Mouse (Mus musculus): ENCODE measurements around the gene Gp1ba.
A peak's percentile ranks its signal among the peaks of the same experiment; 100 is the strongest.

The Gp1ba gene

DNA sequence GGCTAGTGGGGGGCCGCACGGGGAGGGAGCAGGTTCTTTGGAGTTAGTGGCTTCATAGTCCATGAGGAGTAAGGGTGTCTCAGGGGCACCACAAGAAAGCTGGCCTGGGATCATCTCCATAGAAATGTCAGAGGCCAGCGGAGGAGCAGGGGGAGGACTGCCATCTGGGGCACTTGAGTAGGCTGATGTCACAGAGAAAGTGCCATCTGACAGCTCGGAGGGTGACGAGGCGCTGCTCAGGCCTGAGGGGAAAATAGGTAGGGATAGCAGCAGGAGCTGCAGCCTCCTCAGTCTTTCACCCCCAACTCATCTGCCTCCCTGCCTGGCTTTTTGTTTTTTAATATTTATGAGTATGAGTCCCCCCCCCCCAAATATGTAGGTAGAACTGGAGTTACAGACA, 35.1 kb downstream of the Gp1ba start:
- DNase-seq, result no peak

DNA sequence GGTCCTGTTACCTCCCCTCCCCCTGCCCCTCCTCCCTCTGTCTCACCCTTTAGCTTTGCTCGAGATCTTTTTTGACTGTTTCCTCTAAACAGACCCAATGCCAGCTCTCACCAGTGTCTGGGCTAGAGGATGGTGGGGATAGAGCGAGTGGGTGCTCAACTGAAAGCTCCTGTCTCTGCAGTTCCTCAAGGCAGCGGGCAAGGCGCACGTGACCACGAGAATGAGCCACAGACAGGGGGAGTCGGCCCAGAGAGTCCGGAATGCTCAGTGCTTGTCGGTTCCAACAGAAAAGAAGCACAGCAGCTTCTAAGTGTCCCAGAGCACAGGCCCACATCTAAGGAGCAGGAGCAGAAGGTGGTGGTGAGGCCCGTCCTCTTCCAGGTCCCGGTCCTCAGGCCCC, 35.6 kb downstream of the Gp1ba start:
- no peak for DNase-seq

GRCm38 (mm10) chr11:70678092-70678491, 39.2 kb downstream of the Gp1ba start:
- no peak for DNase-seq

DNA sequence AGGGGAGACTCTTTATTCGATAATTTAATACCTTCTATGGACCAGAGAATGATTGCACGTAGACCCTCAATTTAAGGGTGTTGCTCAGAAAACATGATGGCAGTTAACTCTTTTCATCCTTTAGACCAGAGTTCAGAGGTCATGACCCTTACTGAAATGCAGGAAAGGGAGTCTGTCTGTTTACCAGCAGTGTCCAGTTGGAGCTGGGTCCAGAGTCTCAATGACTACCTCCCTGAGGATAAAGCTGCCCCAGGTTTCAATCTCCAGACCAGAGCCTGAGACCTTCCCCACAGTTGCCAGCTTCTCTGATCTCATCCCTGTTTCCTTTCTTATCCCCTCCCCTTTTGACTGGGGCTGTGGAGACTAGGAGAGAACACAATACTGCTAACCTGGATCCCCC, 39.7 kb downstream of the Gp1ba start:
- DNase-seq, result no peak

- no peak for DNase-seq
Observed at GRCm38 (mm10) chr11:70679361-70679760, 40.4 kb downstream of the Gp1ba start.

DNA sequence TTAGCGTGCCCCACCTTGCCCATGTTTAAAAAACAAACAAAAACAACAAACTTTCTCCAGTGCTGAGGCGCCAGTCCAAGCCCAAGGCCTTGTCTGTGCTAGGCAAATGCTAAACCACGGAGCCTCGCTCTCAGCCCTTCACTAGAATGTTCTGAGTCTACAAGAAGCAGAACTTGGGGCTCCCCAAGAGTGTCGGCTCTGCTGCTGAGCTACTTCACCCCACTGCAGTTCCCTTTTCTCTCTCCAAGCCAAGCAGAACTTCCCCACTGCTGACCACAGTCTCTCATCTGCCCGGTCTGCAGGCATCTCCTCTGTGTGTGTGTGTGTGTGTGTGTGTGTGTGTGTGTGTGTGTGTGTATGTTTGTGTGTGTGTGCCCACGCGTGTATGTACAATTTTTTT, 41.0 kb downstream of the Gp1ba start:
- no peak for DNase-seq

GRCm38 (mm10) chr11:70681170-70681569, 42.2 kb downstream of the Gp1ba start:
- DNase-seq, result no peak

- peak; percentile 86 for DNase-seq
Observed at GRCm38 (mm10) chr11:70681897-70682581, 43.1 kb downstream of the Gp1ba start.

- DNase-seq, result no peak
Observed at GRCm38 (mm10) chr11:70683640-70684039, 44.7 kb downstream of the Gp1ba start.

DNA sequence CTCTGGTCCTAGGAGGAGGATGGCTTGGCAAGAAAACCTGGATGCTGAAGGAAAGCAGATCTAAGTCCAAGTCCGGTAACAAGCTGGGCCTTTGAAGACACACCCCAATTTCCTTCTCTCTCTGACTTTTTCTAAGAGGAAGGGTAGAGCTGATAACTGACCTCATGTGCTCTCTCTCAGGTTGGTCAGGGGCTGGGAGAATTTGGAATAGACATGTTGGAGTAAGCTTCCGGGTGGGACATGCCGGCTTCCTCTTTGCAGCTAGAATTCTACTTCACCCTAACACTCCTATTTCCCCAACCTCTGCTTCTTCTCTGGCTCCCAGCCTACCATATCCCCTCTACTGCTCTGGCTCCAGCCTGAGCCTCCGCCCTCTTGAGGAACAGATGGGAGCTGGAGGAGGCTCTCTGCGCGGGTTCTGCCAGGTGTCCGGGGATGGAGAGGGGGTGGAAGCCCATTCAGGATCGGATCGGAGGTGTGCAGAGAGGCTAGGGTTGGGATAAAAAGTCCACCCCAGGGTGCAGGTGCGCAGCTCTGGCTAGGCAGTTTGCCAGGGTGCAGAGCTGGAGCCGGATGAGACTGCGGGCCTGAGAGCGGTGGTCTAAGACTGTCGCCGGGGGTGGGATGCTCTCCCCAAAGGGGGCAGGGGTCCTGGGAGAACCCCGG, 48.1 kb downstream of the Gp1ba start:
- peak; percentile 64 for DNase-seq

GRCm38 (mm10) chr11:70687601-70688199, 48.8 kb downstream of the Gp1ba start, which contains the start of gene Camta2:
Camta2 (minus strand) TSS chr11:70688105.
- DNase-seq, result peak; percentile 94

- DNase-seq, result no peak
Observed at GRCm38 (mm10) chr11:70688372-70688771, 49.5 kb downstream of the Gp1ba start.

- DNase-seq, result no peak
Observed at GRCm38 (mm10) chr11:70689578-70689977, 50.7 kb downstream of the Gp1ba start.
